Mouse (Mus musculus): Measurements from ENCODE around the gene Iqcf3.
"Not testable (repeated sequence)": the region's sequence is repeated elsewhere in the genome, so short reads cannot be mapped to it uniquely, and the experiment has no call there.

Iqcf3 gene

GRCm38 (mm10) chr9:106512729-106513450 lies 48.5 kb downstream of the Iqcf3 start:
- intact Hi-C loops (cut with DNase I) = no loop called here

- intact Hi-C loops (cut with DNase I) = no loop called here
Observed at GRCm38 (mm10) chr9:106509356-106509755, 52.1 kb downstream of the Iqcf3 start.

- intact Hi-C loops (cut with DNase I) = no loop called here
Observed at GRCm38 (mm10) chr9:106504246-106504645, 57.2 kb downstream of the Iqcf3 start.

- intact Hi-C loops (cut with DNase I) = no loop called here
Observed at GRCm38 (mm10) chr9:106501846-106502245, 59.6 kb downstream of the Iqcf3 start.

- intact Hi-C loops (cut with DNase I) = no loop called here
Observed at GRCm38 (mm10) chr9:106499667-106500066, 61.8 kb downstream of the Iqcf3 start, which contains the start of gene Iqcf1. Iqcf1 (plus strand) TSS chr9:106499967.

- intact Hi-C loops (cut with DNase I) = not testable (repeated sequence)
Observed at GRCm38 (mm10) chr9:106487602-106488001, 73.8 kb downstream of the Iqcf3 start.

- intact Hi-C loops (cut with DNase I) = no loop called here
Observed at GRCm38 (mm10) chr9:106485076-106485475, 76.4 kb downstream of the Iqcf3 start.

- intact Hi-C loops (cut with DNase I) = no loop called here
Observed at GRCm38 (mm10) chr9:106483606-106484005, 77.8 kb downstream of the Iqcf3 start.

- intact Hi-C loops (cut with DNase I) = no loop called here
Observed at GRCm38 (mm10) chr9:106483136-106483535, 78.3 kb downstream of the Iqcf3 start.

- intact Hi-C loops (cut with DNase I) = no loop called here
Observed at GRCm38 (mm10) chr9:106482578-106483115, 78.8 kb downstream of the Iqcf3 start.

- intact Hi-C loops (cut with DNase I) = no loop called here
Observed at GRCm38 (mm10) chr9:106481676-106482075, 79.8 kb downstream of the Iqcf3 start.

- intact Hi-C loops (cut with DNase I) = no loop called here
Observed at GRCm38 (mm10) chr9:106481075-106481474, 80.4 kb downstream of the Iqcf3 start.

GRCm38 (mm10) chr9:106480541-106480940 lies 80.9 kb downstream of the Iqcf3 start:
- intact Hi-C loops (cut with DNase I) = no loop called here

GRCm38 (mm10) chr9:106478101-106478500 lies 83.3 kb downstream of the Iqcf3 start:
- intact Hi-C loops (cut with DNase I) = loop anchor here (5.0 kb wide), 1 partner anchor 171 kb away; no protein-coding TSS in a partner anchor

- intact Hi-C loops (cut with DNase I) = loop anchor here (5.0 kb wide), 1 partner anchor 170 kb away; no protein-coding TSS in a partner anchor
Observed at GRCm38 (mm10) chr9:106477649-106478048, 83.8 kb downstream of the Iqcf3 start.

- intact Hi-C loops (cut with DNase I) = loop anchor here (5.0 kb wide), 1 partner anchor 170 kb away; no protein-coding TSS in a partner anchor
Observed at GRCm38 (mm10) chr9:106476924-106477484, 84.4 kb downstream of the Iqcf3 start, which contains the start of gene Parp3. Parp3 (minus strand) TSS chr9:106476949.

GRCm38 (mm10) chr9:106476002-106476923 lies 85.2 kb downstream of the Iqcf3 start:
- intact Hi-C loops (cut with DNase I) = loop anchor here (5.0 kb wide), 1 partner anchor 169 kb away; no protein-coding TSS in a partner anchor

GRCm38 (mm10) chr9:106475663-106476001 lies 85.8 kb downstream of the Iqcf3 start, which contains the start of gene Rrp9:
Rrp9 (plus strand) TSS chr9:106475963.
- intact Hi-C loops (cut with DNase I) = loop anchor here (5.0 kb wide), 1 partner anchor 168 kb away; no protein-coding TSS in a partner anchor

GRCm38 (mm10) chr9:106475046-106475445 lies 86.4 kb downstream of the Iqcf3 start:
- intact Hi-C loops (cut with DNase I) = loop anchor here (5.0 kb wide), 1 partner anchor 168 kb away; no protein-coding TSS in a partner anchor

GRCm38 (mm10) chr9:106474456-106474855 lies 87.0 kb downstream of the Iqcf3 start:
- intact Hi-C loops (cut with DNase I) = loop anchor here (5.0 kb wide), 1 partner anchor 42 kb away; no protein-coding TSS in a partner anchor

GRCm38 (mm10) chr9:106473753-106474105 lies 87.7 kb downstream of the Iqcf3 start:
- intact Hi-C loops (cut with DNase I) = loop anchor here (5.0 kb wide), 1 partner anchor 41 kb away; no protein-coding TSS in a partner anchor
